Mouse (Mus musculus): ENCODE measurements around the gene Slain2.
"Not testable (repeated sequence)": the region's sequence is repeated elsewhere in the genome, so short reads cannot be mapped to it uniquely, and the experiment has no call there.

Gene Slain2

GRCm38 (mm10) chr5:72953996-72954604, 40.0 kb downstream of the Slain2 start:
- DNase-seq = no peak

GRCm38 (mm10) chr5:72957281-72957680, 43.2 kb downstream of the Slain2 start:
- no peak for DNase-seq

- no peak for DNase-seq
Observed at GRCm38 (mm10) chr5:72960096-72960495, 46.0 kb downstream of the Slain2 start.

- DNase-seq = no peak
Observed at GRCm38 (mm10) chr5:72965706-72966105, 51.6 kb downstream of the Slain2 start.

GRCm38 (mm10) chr5:72972435-72972834, 58.3 kb downstream of the Slain2 start:
- no peak for DNase-seq

- no peak for DNase-seq
Observed at GRCm38 (mm10) chr5:72972934-72973333, 58.8 kb downstream of the Slain2 start.

GRCm38 (mm10) chr5:72974602-72975001, 60.5 kb downstream of the Slain2 start, which contains the start of gene Gm10135:
Gm10135 (minus strand) TSS chr5:72974702.
- DNase-seq = no peak

GRCm38 (mm10) chr5:72975996-72976395, 61.9 kb downstream of the Slain2 start:
- no peak for DNase-seq

GRCm38 (mm10) chr5:72976539-72976938, 62.4 kb downstream of the Slain2 start:
- no peak for DNase-seq

GRCm38 (mm10) chr5:72984091-72984490, 70.0 kb downstream of the Slain2 start:
- no peak for DNase-seq

GRCm38 (mm10) chr5:72987786-72988185, 73.7 kb downstream of the Slain2 start:
- DNase-seq = no peak

- no peak for DNase-seq
Observed at GRCm38 (mm10) chr5:72989756-72990155, 75.7 kb downstream of the Slain2 start.

- DNase-seq = no peak
Observed at GRCm38 (mm10) chr5:72992474-72992873, 78.4 kb downstream of the Slain2 start.

- DNase-seq = no peak
Observed at GRCm38 (mm10) chr5:72994424-72994823, 80.3 kb downstream of the Slain2 start.

- no peak for DNase-seq
Observed at GRCm38 (mm10) chr5:72994928-72995327, 80.8 kb downstream of the Slain2 start.

- DNase-seq = no peak
Observed at GRCm38 (mm10) chr5:72995379-72995778, 81.3 kb downstream of the Slain2 start.

GRCm38 (mm10) chr5:72998546-72998945, 84.4 kb downstream of the Slain2 start:
- not testable (repeated sequence) for DNase-seq

GRCm38 (mm10) chr5:73004046-73004445, 89.9 kb downstream of the Slain2 start:
- DNase-seq = no peak

- DNase-seq = no peak
Observed at GRCm38 (mm10) chr5:73006784-73007581, 92.9 kb downstream of the Slain2 start, which contains the start of gene Slc10a4. Slc10a4 (plus strand) TSS chr5:73006883.

- no peak for DNase-seq
Observed at GRCm38 (mm10) chr5:73007582-73007959, 93.5 kb downstream of the Slain2 start.

- DNase-seq = not testable (repeated sequence)
Observed at GRCm38 (mm10) chr5:73008230-73008629, 94.1 kb downstream of the Slain2 start.

- not testable (repeated sequence) for DNase-seq
Observed at GRCm38 (mm10) chr5:73011806-73012205, 97.7 kb downstream of the Slain2 start.

GRCm38 (mm10) chr5:73012884-73013610, 98.9 kb downstream of the Slain2 start:
- DNase-seq = not testable (repeated sequence)

Data from spleen, adult 18-20 months (tissue).